Mouse (Mus musculus) midbrain, embryonic 14.5 days (tissue): ENCODE data around the gene Grk2. TPM values are rescaled to one million over a fixed set of nuclear protein-coding genes. Genes with fewer than 3 reads are reported as not detected.

Source experiments
- microRNA-seq: library from miRNA; unstranded; fragments of <30 nt; microRNA quantifications from one replicate; pipeline ENCODE4, GENCODE M21; 2016
- polyA plus RNA-seq: library from polyadenylated mRNA; unstranded; fragments of >200 nt; fragmentation: Nextera tagmentation; extraction: Ambion mirVana; gene quantifications from 2 replicates; pipeline ENCODE4 v1.2.1, GENCODE M21; 2014

The Grk2 gene
- polyA plus RNA-seq, 1 experiment from 2014 or later, result 29.0 TPM

Small RNAs within 50 kb of the gene (microRNA-seq; reads per million reads assigned to microRNA genes)
- 0.73 reads per million for gene Mir6985

Other genes starting within 250 kb of the Grk2 start
- not detected in 2 replicates for gene Gstp3, start 246.7 kb downstream of the Grk2 start, polyA plus RNA-seq
- not detected in 2 replicates for gene Cabp2, start 224.6 kb downstream of the Grk2 start, polyA plus RNA-seq
- gene Cdk2ap2, start 209.0 kb downstream of the Grk2 start, polyA plus RNA-seq, result 83.4 and 87.0 TPM in 2 replicates
- 72.8 and 89.0 TPM in 2 replicates for gene Pitpnm1, start 206.2 kb downstream of the Grk2 start, polyA plus RNA-seq
- gene Aip, start 180.4 kb downstream of the Grk2 start, polyA plus RNA-seq, result 84.3 and 98.0 TPM in 2 replicates
- not detected in 2 replicates for gene Gpr152, start 166.4 kb downstream of the Grk2 start, polyA plus RNA-seq
- 0.14 and 0.15 TPM in 2 replicates for gene Cabp4, start 162.2 kb downstream of the Grk2 start, polyA plus RNA-seq
- 105 and 117 TPM in 2 replicates for gene Coro1b, start 157.6 kb downstream of the Grk2 start, polyA plus RNA-seq
- gene Ptprcap, start 152.6 kb downstream of the Grk2 start, polyA plus RNA-seq, result 0.55 and 0.64 TPM in 2 replicates
- 37.3 and 42.2 TPM in 2 replicates for gene Rps6kb2, start 142.9 kb downstream of the Grk2 start, polyA plus RNA-seq
- 3.9 and 6.0 TPM in 2 replicates for gene Carns1, start 130.7 kb downstream of the Grk2 start, polyA plus RNA-seq
- 0.54 and 0.94 TPM in 2 replicates for gene Tbc1d10c, start 114.9 kb downstream of the Grk2 start, polyA plus RNA-seq
- 591 and 597 TPM in 2 replicates for gene Ppp1ca, start 114.2 kb downstream of the Grk2 start, polyA plus RNA-seq
- gene Rad9a, start 104.6 kb downstream of the Grk2 start, polyA plus RNA-seq, result 20.3 and 22.7 TPM in 2 replicates
- gene Clcf1, start 92.0 kb downstream of the Grk2 start, polyA plus RNA-seq, result 0.08 and 0.46 TPM in 2 replicates
- gene AC109138.7, start 91.9 kb downstream of the Grk2 start, polyA plus RNA-seq, result not detected in 2 replicates
- 18.5 and 19.1 TPM in 2 replicates for gene Pold4, start 74.3 kb downstream of the Grk2 start, polyA plus RNA-seq
- 8.8 and 12.8 TPM in 2 replicates for gene Ssh3, start 37.0 kb downstream of the Grk2 start, polyA plus RNA-seq
- 34.5 and 39.3 TPM in 2 replicates for gene Ankrd13d, start 23.1 kb downstream of the Grk2 start, polyA plus RNA-seq
- gene Kdm2a, start 92.1 kb upstream of the Grk2 start, polyA plus RNA-seq, result 29.2 and 43.9 TPM in 2 replicates
- gene Rhod, start 133.2 kb upstream of the Grk2 start, polyA plus RNA-seq, result 2.6 and 4.8 TPM in 2 replicates
- 1.6 and 1.9 TPM in 2 replicates for gene Syt12, start 171.2 kb upstream of the Grk2 start, polyA plus RNA-seq
- gene 2010003K11Rik, start 192.4 kb upstream of the Grk2 start, polyA plus RNA-seq, result not detected in 2 replicates
- 18.0 and 20.5 TPM in 2 replicates for gene Pcx, start 204.2 kb upstream of the Grk2 start, polyA plus RNA-seq